Mouse (Mus musculus) MEL (cell line): Measurements from ENCODE around the gene 4930455H04Rik. TPM values are rescaled to one million over a fixed set of nuclear protein-coding genes. Genes with fewer than 3 reads are reported as not detected.

Experiments
- DNase-seq: peaks from one replicate; pipeline ENCODE4 v3.0.0; 2011; ENCODE audit warnings: low read depth, low spot score
- H3K27ac ChIP-seq: 2 replicates; pipeline ENCODE4 v1.5.1; 2012; ENCODE audit warnings: low read depth, mild to moderate bottlenecking, control low read depth, low read length, moderate library complexity; ENCODE audit not compliant: control insufficient read depth
- H3K27me3 ChIP-seq, 2 experiments: fragments of 150-350 bp in 1 of 2; sonication (generic) in 1 of 2; 2 replicates each; pipeline ENCODE4 v1.6.1; 2012; ENCODE audit warnings: low read length in 2 of 2, mild to moderate bottlenecking in 2 of 2, improper control_type of control experiment in 1 of 2, moderate library complexity in 1 of 2; ENCODE audit not compliant: insufficient read depth in 2 of 2, control insufficient read depth in 1 of 2
- H3K36me3 ChIP-seq, 2 experiments: 2 replicates each; pipeline ENCODE4 v1.6.1; 2012 to 2014; ENCODE audit warnings: low read length in 2 of 2, improper control_type of control experiment in 1 of 2, inconsistent platforms in 1 of 2, mild to moderate bottlenecking in 1 of 2; ENCODE audit not compliant: insufficient read depth in 2 of 2, control insufficient read depth in 1 of 2
- H3K4me1 ChIP-seq, 2 experiments: fragments of 150-350 bp in 1 of 2; sonication (generic) in 1 of 2; 2 replicates each; pipeline ENCODE4 v1.6.1; 2012; ENCODE audit warnings: low read length in 2 of 2, improper control_type of control experiment in 1 of 2, mild to moderate bottlenecking in 1 of 2; ENCODE audit not compliant: insufficient read depth in 2 of 2, control insufficient read depth in 1 of 2
- H3K4me3 ChIP-seq, 2 experiments: fragments of 150-350 bp in 1 of 2; sonication (generic) in 1 of 2; 2 replicates each; pipeline ENCODE4 v1.5.1; 2012; ENCODE audit warnings: low read depth in 2 of 2, low read length in 2 of 2, mild to moderate bottlenecking in 2 of 2, moderate library complexity in 2 of 2, control low read depth in 1 of 2, improper control_type of control experiment in 1 of 2; ENCODE audit not compliant: control insufficient read depth in 1 of 2, insufficient read depth in 1 of 2
- H3K79me2 ChIP-seq: 2 replicates; pipeline ENCODE4 v1.6.1; 2012; ENCODE audit warnings: mild to moderate bottlenecking, low read length, moderate library complexity; ENCODE audit not compliant: control insufficient read depth, poor library complexity, insufficient read depth
- H3K9ac ChIP-seq: 2 replicates; pipeline ENCODE4 v1.6.1; 2012; ENCODE audit warnings: low read depth, mild to moderate bottlenecking, control low read depth, low read length, moderate library complexity; ENCODE audit not compliant: control insufficient read depth, poor library complexity, severe bottlenecking
- H3K9me3 ChIP-seq: fragments of 150-350 bp; sonication (generic); replicated peaks from 2 replicates; pipeline ENCODE4 v1.6.1; 2012; ENCODE audit warnings: mild to moderate bottlenecking, low read length, improper control_type of control experiment, moderate library complexity; ENCODE audit not compliant: insufficient read depth
- BHLHE40 ChIP-seq: IDR thresholded peaks from 2 replicates; pipeline ENCODE4 v1.6.1; 2012; ENCODE audit warnings: low read depth, mild to moderate bottlenecking, inconsistent platforms, low read length, improper control_type of control experiment, borderline replicate concordance
- CHD2 ChIP-seq: IDR thresholded peaks from 2 replicates; pipeline ENCODE4 v1.6.1; 2011; ENCODE audit warnings: low read length, improper control_type of control experiment
- CTCF ChIP-seq, 3 experiments: IDR thresholded peaks in 2 of 3; conservative IDR thresholded peaks in 1 of 3; 2 replicates each; pipeline ENCODE4 v1.5.1; 2011 to 2012; ENCODE audit warnings: low read length in 3 of 3, low read depth in 2 of 3, mild to moderate bottlenecking in 2 of 3, improper control_type of control experiment in 1 of 3, inconsistent platforms in 1 of 3, mixed read lengths in 1 of 3, moderate library complexity in 1 of 3; ENCODE audit not compliant: control insufficient read depth in 1 of 3, insufficient read depth in 1 of 3, poor library complexity in 1 of 3, severe bottlenecking in 1 of 3
- E2F4 ChIP-seq: IDR thresholded peaks from 2 replicates; pipeline ENCODE4 v1.6.1; 2011; ENCODE audit warnings: low read depth, low read length, improper control_type of control experiment, borderline replicate concordance
- EP300 ChIP-seq, 2 experiments: IDR thresholded peaks; 2 replicates each; pipeline ENCODE4 v1.6.1; 2011; ENCODE audit warnings: improper control_type of control experiment in 2 of 2, low read length in 2 of 2, low read depth in 1 of 2, mild to moderate bottlenecking in 1 of 2
- HCFC1 ChIP-seq: IDR thresholded peaks from 2 replicates; pipeline ENCODE4 v1.6.1; 2012; ENCODE audit warnings: low read depth, mild to moderate bottlenecking, inconsistent platforms, low read length, improper control_type of control experiment, moderate library complexity
- MAX ChIP-seq: IDR thresholded peaks from 2 replicates; pipeline ENCODE4 v1.6.1; 2011; ENCODE audit warnings: low read length, improper control_type of control experiment
- MAZ ChIP-seq: IDR thresholded peaks from 2 replicates; pipeline ENCODE4 v1.6.1; 2012; ENCODE audit warnings: low read depth, mild to moderate bottlenecking, inconsistent platforms, low read length, improper control_type of control experiment
- MEF2A ChIP-seq: IDR thresholded peaks from 2 replicates; pipeline ENCODE4 v1.6.1; 2014; ENCODE audit warnings: low read depth, mild to moderate bottlenecking, inconsistent platforms, low read length, improper control_type of control experiment; ENCODE audit not compliant: poor library complexity, insufficient replicate concordance, severe bottlenecking; ENCODE audit errors: extremely low read depth
- MXI1 ChIP-seq: IDR thresholded peaks from 2 replicates; pipeline ENCODE4 v1.6.1; 2011; ENCODE audit warnings: mild to moderate bottlenecking, low read depth, low read length, improper control_type of control experiment
- MYC ChIP-seq: IDR thresholded peaks from 2 replicates; pipeline ENCODE4 v1.6.1; 2011; ENCODE audit warnings: low read depth, mild to moderate bottlenecking, low read length, improper control_type of control experiment, moderate library complexity
- NELFE ChIP-seq: IDR thresholded peaks from 2 replicates; pipeline ENCODE4 v1.6.1; 2011; ENCODE audit warnings: low read depth, low read length, improper control_type of control experiment
- TAL1 ChIP-seq: IDR thresholded peaks from 2 replicates; pipeline ENCODE4 v1.6.1; 2012; ENCODE audit warnings: mild to moderate bottlenecking, inconsistent platforms, low read length, moderate library complexity, mixed read lengths
- TCF12 ChIP-seq: IDR thresholded peaks from 2 replicates; pipeline ENCODE4 v1.6.1; 2014; ENCODE audit warnings: low read depth, mild to moderate bottlenecking, inconsistent platforms, low read length, improper control_type of control experiment, moderate library complexity
- UBTF ChIP-seq: IDR thresholded peaks from 2 replicates; pipeline ENCODE4 v1.6.1; 2012; ENCODE audit warnings: low read depth, mild to moderate bottlenecking, inconsistent platforms, low read length, improper control_type of control experiment, moderate library complexity, borderline replicate concordance; ENCODE audit not compliant: insufficient read depth
- USF1 ChIP-seq: IDR thresholded peaks from 2 replicates; pipeline ENCODE4 v1.6.1; 2014; ENCODE audit warnings: low read depth, mild to moderate bottlenecking, inconsistent platforms, low read length, improper control_type of control experiment, moderate library complexity
- ZMIZ1 ChIP-seq: IDR thresholded peaks from 2 replicates; pipeline ENCODE4 v1.6.1; 2012; ENCODE audit warnings: low read depth, mild to moderate bottlenecking, inconsistent platforms, low read length, improper control_type of control experiment, moderate library complexity
- polyA plus RNA-seq, 2 experiments: library from polyadenylated mRNA; stranded (reverse) in 1 of 2; unstranded in 1 of 2; fragments of >175 nt in 1 of 2; fragments of >200 nt in 1 of 2; gene quantifications; 2 replicates each; pipeline versions ENCODE4 v1.2.1 to v1.2.4; 2012; ENCODE audit warnings: low replicate concordance in 2 of 2, low read depth in 1 of 2; ENCODE audit not compliant: insufficient read length in 2 of 2, insufficient read depth in 1 of 2, missing spikeins in 1 of 2
- total RNA-seq: library from RNA; depleted of rRNA; stranded (reverse); fragments of 300-350 nt; gene quantifications from 2 replicates; pipeline ENCODE4 v1.2.3, GENCODE M21; 2012

4930455H04Rik gene
- total and polyA plus RNA-seq, 3 experiments: not detected

- DNase-seq: no peak
- no peaks in the 10 kb centered on the region for H3K36me3 ChIP-seq
- no peaks in the 10 kb centered on the region for H3K9me3 ChIP-seq
- no peak overlapping the region for H3K9ac ChIP-seq
- no peaks in the 10 kb centered on the region for H3K79me2 ChIP-seq
- no peak overlapping the region for H3K27ac ChIP-seq
- TF ChIP-seq UBTF: no peak
- TF ChIP-seq TCF12: no peak
- TF ChIP-seq USF1: no peak
- no peak for TF ChIP-seq E2F4
- H3K27me3 ChIP-seq: peaks cover 0 to 4% of the 10 kb centered on the region in 2 experiments; a peak in 3 of 4 replicates
- no peak overlapping the region for H3K4me3 ChIP-seq
- no peaks in the 10 kb centered on the region for H3K4me1 ChIP-seq
These were observed 17.4 kb upstream of the 4930455H04Rik start for GRCm38 (mm10) chr3:116950665-116951115.

GRCm38 (mm10) chr3:116951489-116951888 is 16.6 kb upstream of the 4930455H04Rik start:
- Histone ChIP-seq H3K27me3 (peaks cover 0 to 4% of the 10 kb centered on the region in 2 experiments; a peak in 3 of 4 replicates), H3K79me2 (no peaks in the 10 kb centered on the region), H3K36me3 (no peaks in the 10 kb centered on the region), H3K9me3 (no peaks in the 10 kb centered on the region), H3K9ac (no peak overlapping the region), H3K27ac (no peak overlapping the region), H3K4me3 (no peak overlapping the region), H3K4me1 (no peaks in the 10 kb centered on the region)
- no peak for DNase-seq
- no peak for TF ChIP-seq EP300 (IDR thresholded peaks at IDR 0.05; ENCODE audit: low read depth in 1 of 2, low read length in 2 of 2)
- TF ChIP-seq HCFC1: no peak
- no peak for TF ChIP-seq NELFE
- TF ChIP-seq MEF2A: no peak
- no peak for TF ChIP-seq TCF12
- TF ChIP-seq BHLHE40: no peak
- no peak for TF ChIP-seq MAX
- TF ChIP-seq TAL1: no peak
- no peak for TF ChIP-seq CTCF (IDR thresholded peaks at IDR 0.05 in 2 of 3, conservative IDR thresholded peaks at IDR 0.05 in 1 of 3; ENCODE audit: control insufficient read depth in 1 of 3, insufficient read depth in 1 of 3, low read depth in 2 of 3, low read length in 3 of 3, poor library complexity in 1 of 3, severe bottlenecking in 1 of 3)
- TF ChIP-seq MYC: no peak
- no peak for TF ChIP-seq MXI1
- no peak for TF ChIP-seq MAZ
- TF ChIP-seq ZMIZ1: no peak
- TF ChIP-seq CHD2: no peak
